Mouse (Mus musculus) olfactory bulb, adult 2 months (tissue): Measurements from ENCODE around the gene V1ra8.

Source experiments
- CTCF ChIP-seq: fragments of 200-500 bp; IDR thresholded peaks from 2 replicates; pipeline ENCODE4 v1.5.1; 2012; ENCODE audit warnings: low read depth, mild to moderate bottlenecking, low read length, moderate library complexity; ENCODE audit not compliant: insufficient read depth
- POLR2A ChIP-seq: fragments of 200-500 bp; IDR thresholded peaks from 2 replicates; pipeline ENCODE4 v1.6.1; 2012; ENCODE audit warnings: mild to moderate bottlenecking, low read depth, low read length, moderate library complexity; ENCODE audit not compliant: insufficient read depth

DNA sequence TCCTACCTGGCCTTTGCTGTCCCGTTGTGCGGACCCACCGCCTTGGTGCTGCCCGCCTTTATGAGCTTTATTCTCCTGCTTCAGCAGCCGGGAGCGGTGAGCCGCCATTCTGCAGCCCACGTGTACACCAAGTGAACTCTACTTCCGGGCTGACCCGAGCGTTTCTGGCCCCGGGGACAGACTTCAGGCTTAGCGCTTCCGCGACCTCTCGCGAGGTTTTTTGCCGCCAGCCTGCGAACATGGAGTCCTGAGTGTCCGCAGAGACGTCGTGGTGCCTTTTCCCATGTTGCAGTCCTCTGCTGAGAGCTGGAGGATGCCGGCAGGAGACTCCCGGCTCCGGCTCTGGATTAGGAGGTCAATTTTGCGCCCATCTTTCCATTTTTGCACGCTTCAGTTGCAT lies 30.1 kb downstream of the V1ra8 start:
- TF ChIP-seq CTCF (no peak), POLR2A (no peak)
